Mouse (Mus musculus) midbrain, embryonic 10.5 days (tissue): ENCODE measurements around the gene Olfr547. TPM values are rescaled to one million over a fixed set of nuclear protein-coding genes. Genes with fewer than 3 reads are reported as not detected.
"Not testable (repeated sequence)": the region's sequence is repeated elsewhere in the genome, so short reads cannot be mapped to it uniquely, and the experiment has no call there.

Experiments
- DNase-seq: peaks from one replicate; pipeline ENCODE4 v3.0.0-alpha.2; 2017; ENCODE audit warnings: low spot score
- H3K27ac ChIP-seq: fragments of 300-500 bp; sonication (generic); replicated peaks from 2 replicates; pipeline ENCODE4 v1.5.1; 2016; ENCODE audit warnings: mild to moderate bottlenecking
- H3K27me3 ChIP-seq: fragments of 300-500 bp; sonication (generic); 2 replicates; pipeline ENCODE4 v1.6.1; 2016; ENCODE audit warnings: low read depth, mild to moderate bottlenecking; ENCODE audit not compliant: poor library complexity, severe bottlenecking
- H3K36me3 ChIP-seq: fragments of 300-500 bp; sonication (generic); 2 replicates; pipeline ENCODE4 v1.6.1; 2016; ENCODE audit warnings: mild to moderate bottlenecking, moderate library complexity
- H3K4me1 ChIP-seq: fragments of 300-500 bp; sonication (generic); 2 replicates; pipeline ENCODE4 v1.6.1; 2016
- H3K4me3 ChIP-seq: fragments of 300-500 bp; sonication (generic); 2 replicates; pipeline ENCODE4 v1.5.1; 2016; ENCODE audit warnings: mild to moderate bottlenecking, moderate library complexity
- H3K9me3 ChIP-seq: fragments of 300-500 bp; sonication (generic); replicated peaks from 2 replicates; pipeline ENCODE4 v1.6.1; 2016; ENCODE audit warnings: mild to moderate bottlenecking
- WGBS: fragments of 180-500 bp; shearing (Covaris S2); methylation state at CpG from one replicate; pipeline ENCODE4 v1.1.7; 2016; 5-methylcytosine and 5-hydroxymethylcytosine counted together
- polyA plus RNA-seq: library from polyadenylated mRNA; unstranded; fragments of >200 nt; fragmentation: Nextera tagmentation; extraction: Ambion mirVana; gene quantifications from 2 replicates; pipeline ENCODE4 v1.2.1, GENCODE M21; 2016

Gene Olfr547
- polyA plus RNA-seq, result not detected in 2 replicates

DNA sequence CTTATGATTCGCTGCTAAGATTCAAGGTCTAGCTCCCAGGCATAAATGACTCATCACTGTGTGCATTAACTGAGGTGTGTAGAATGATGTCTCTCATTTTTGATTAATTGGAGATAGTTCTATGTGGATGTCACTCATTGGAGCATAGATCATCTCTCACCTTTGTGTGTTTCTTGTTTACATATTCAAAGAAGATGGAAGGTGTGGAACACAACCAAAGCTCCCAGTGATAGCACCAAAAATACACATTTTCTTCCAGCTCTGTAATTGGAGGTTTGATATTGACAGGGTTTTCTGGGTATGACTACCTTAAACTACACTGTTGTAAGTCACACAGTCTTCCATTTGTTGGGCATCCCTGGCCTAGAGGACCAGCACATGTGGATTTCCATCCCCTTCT is at the start of gene Olfr547:
TSS of gene Olfr547 (plus strand) at position 301 of the 400 bp plus-strand sequence.
- no peaks in the 10 kb centered on the region for H3K9me3 ChIP-seq
- H3K36me3 ChIP-seq, result no peaks in the 10 kb centered on the region
- H3K27me3 ChIP-seq, result no peaks in the 10 kb centered on the region
- H3K4me3 ChIP-seq, result no peak within 1 kb of the TSS
- no peak for DNase-seq
- no peaks in the 10 kb centered on the region for H3K4me1 ChIP-seq
- 67% methylated on average over 1 of the region's 1 CpGs for WGBS
- no peak within 1 kb of the TSS for H3K27ac ChIP-seq

DNA sequence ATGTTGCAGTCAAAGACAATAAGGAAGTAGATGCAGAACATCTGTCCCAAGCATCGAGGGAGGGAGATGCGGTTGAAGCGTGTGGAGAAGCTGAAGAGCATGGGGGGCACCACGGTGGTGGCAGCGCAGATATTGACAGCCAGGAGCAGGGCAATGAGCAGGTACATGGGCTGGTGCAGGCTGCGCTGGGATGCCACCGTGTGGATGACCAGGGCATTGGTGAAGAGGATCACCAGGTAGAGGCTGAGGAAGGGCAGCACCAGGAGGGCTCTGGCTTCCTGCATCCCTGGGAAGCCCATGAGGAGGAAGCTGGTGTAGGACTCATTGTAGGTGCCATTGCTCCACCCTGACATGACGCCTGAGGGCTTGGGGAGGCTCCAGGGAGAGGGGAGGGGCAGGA is 49.8 kb upstream of the Olfr547 start:
- not testable (repeated sequence) for H3K36me3 ChIP-seq, H3K27me3 ChIP-seq, H3K27ac ChIP-seq, H3K4me3 ChIP-seq, H3K9me3 ChIP-seq, DNase-seq, H3K4me1 ChIP-seq
- WGBS, result 71% methylated on average over 8 of the region's 8 CpGs

GRCm38 (mm10) chr7:102486105-102486504 is 48.4 kb upstream of the Olfr547 start:
- WGBS, result 76% methylated on average over 1 of the region's 1 CpGs
- no peaks in the 10 kb centered on the region for H3K36me3 ChIP-seq
- H3K4me3 ChIP-seq, result no peak overlapping the region
- H3K27ac ChIP-seq, result no peak overlapping the region
- H3K4me1 ChIP-seq, result no peaks in the 10 kb centered on the region
- no peaks in the 10 kb centered on the region for H3K27me3 ChIP-seq
- DNase-seq, result no peak
- H3K9me3 ChIP-seq, result no peaks in the 10 kb centered on the region

GRCm38 (mm10) chr7:102488161-102488560 is 46.4 kb upstream of the Olfr547 start, which contains the start of gene Olfr544:
TSS of gene Olfr544 (minus strand) at chr7:102488313.
- WGBS, result 65% methylated on average over 1 of the region's 1 CpGs
- H3K27ac ChIP-seq, result no peak within 1 kb of the TSS
- no peak within 1 kb of the TSS for H3K4me3 ChIP-seq
- no peak for DNase-seq
- no peaks in the 10 kb centered on the region for H3K9me3 ChIP-seq
- no peaks in the 10 kb centered on the region for H3K36me3 ChIP-seq
- H3K27me3 ChIP-seq, result no peaks in the 10 kb centered on the region
- no peaks in the 10 kb centered on the region for H3K4me1 ChIP-seq

- not testable (repeated sequence) for H3K9me3 ChIP-seq, DNase-seq, H3K36me3 ChIP-seq, H3K27me3 ChIP-seq, H3K27ac ChIP-seq, H3K4me1 ChIP-seq, H3K4me3 ChIP-seq
- WGBS, result 47% methylated on average over 7 of the region's 7 CpGs
Measured at GRCm38 (mm10) chr7:102494416-102494815, 40.1 kb upstream of the Olfr547 start.

DNA sequence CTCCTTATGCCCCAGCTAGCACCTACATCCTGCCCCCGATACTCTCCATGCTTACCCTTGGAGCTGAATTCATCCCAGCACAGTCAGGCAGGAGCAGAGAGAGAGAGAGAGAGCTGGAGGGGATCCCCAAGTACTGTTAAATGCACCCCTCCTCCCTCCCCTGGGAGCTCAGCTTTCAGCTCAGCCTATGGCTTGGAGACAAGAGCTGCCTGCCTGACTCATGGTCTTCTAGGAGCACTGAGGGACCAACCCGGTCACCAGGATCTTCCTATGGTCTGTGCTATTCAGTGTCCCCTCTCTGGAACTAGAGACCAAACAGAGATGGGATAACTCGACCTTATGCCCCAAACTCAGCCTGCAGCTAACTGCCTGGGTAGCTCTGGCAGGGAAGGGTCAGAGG is 35.1 kb upstream of the Olfr547 start, which contains the start of gene Olfr545:
TSS of gene Olfr545 (minus strand) at position 101 of the 400 bp plus-strand sequence.
- Histone ChIP-seq H3K9me3 (no peaks in the 10 kb centered on the region), H3K4me1 (no peaks in the 10 kb centered on the region), H3K4me3 (no peak within 1 kb of the TSS), H3K36me3 (no peaks in the 10 kb centered on the region), H3K27ac (no peak within 1 kb of the TSS), H3K27me3 (no peaks in the 10 kb centered on the region)
- WGBS, result 75% methylated on average over 3 of the region's 3 CpGs
- no peak for DNase-seq

- 81% methylated on average over 5 of the region's 5 CpGs for WGBS
- no peak for DNase-seq
- Histone ChIP-seq H3K4me1 (no peaks in the 10 kb centered on the region), H3K4me3 (no peak overlapping the region), H3K27ac (no peak overlapping the region), H3K27me3 (no peaks in the 10 kb centered on the region), H3K9me3 (no peaks in the 10 kb centered on the region), H3K36me3 (no peaks in the 10 kb centered on the region)
Measured at GRCm38 (mm10) chr7:102501986-102502385, 32.6 kb upstream of the Olfr547 start.

- Histone ChIP-seq H3K27me3 (peaks cover 10% of the 10 kb centered on the region), H3K9me3 (no peaks in the 10 kb centered on the region), H3K4me3 (no peak overlapping the region), H3K4me1 (no peaks in the 10 kb centered on the region), H3K36me3 (no peaks in the 10 kb centered on the region), H3K27ac (no peak overlapping the region)
- peak; percentile 73 for DNase-seq
- WGBS, result 45% methylated on average over 3 of the region's 3 CpGs
Measured at GRCm38 (mm10) chr7:102506848-102507247, 27.7 kb upstream of the Olfr547 start.

DNA sequence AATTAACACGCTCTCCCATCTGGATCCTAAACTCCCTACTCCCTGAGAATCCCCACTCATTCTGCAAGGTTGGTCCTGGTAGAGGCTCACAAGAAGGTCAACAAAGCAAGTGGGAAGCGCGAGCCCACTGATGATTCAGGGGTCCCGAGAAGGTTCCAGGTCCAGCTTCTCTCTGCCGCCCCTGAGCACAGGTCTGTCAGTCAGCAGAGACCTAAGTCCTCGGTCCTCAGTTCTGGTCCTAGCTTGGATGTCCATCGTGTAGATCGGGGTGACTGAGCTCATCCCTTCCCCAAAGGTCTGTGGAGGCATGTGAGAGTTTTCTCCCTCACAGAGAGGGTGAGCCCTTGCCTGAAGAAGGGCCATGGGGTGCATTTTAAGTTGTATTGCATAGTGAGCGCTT is 26.5 kb upstream of the Olfr547 start:
- H3K36me3 ChIP-seq, result no peaks in the 10 kb centered on the region
- H3K4me3 ChIP-seq, result no peak overlapping the region
- H3K9me3 ChIP-seq, result no peaks in the 10 kb centered on the region
- peaks cover 4% of the 10 kb centered on the region for H3K4me1 ChIP-seq
- WGBS, result 88% methylated on average over 9 of the region's 9 CpGs
- peak; percentile 10 for DNase-seq
- H3K27me3 ChIP-seq, result peaks cover 19% of the 10 kb centered on the region
- no peak overlapping the region for H3K27ac ChIP-seq

DNA sequence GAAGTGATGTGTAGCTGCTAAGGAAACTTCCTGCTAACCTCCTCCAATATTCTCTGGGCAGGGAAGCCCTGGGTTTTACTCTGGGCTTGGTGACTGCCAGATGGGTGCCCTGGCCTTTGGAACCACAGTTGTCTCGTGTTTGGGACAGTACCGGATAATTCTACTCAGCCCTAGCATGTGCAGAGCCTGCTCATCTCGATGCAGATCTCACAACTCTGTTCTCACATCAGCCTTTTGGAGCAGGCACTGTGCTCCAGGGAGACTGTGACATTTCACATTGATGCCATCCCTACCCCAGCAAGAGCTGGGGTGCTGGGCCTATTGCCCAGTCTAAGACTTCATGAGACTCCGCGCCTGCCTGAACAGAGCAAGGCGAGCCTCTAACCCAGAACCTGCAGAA is 25.9 kb upstream of the Olfr547 start:
- Histone ChIP-seq H3K4me3 (no peak overlapping the region), H3K27ac (no peak overlapping the region), H3K9me3 (no peaks in the 10 kb centered on the region), H3K4me1 (peaks cover 4% of the 10 kb centered on the region), H3K36me3 (no peaks in the 10 kb centered on the region), H3K27me3 (peaks cover 24% of the 10 kb centered on the region)
- WGBS, result 90% methylated on average over 6 of the region's 6 CpGs
- peak; percentile 9 for DNase-seq

- H3K9me3 ChIP-seq, result no peaks in the 10 kb centered on the region
- WGBS, result 83% methylated on average over 7 of the region's 7 CpGs
- peaks cover 35% of the 10 kb centered on the region for H3K27me3 ChIP-seq
- DNase-seq, result no peak
- H3K4me1 ChIP-seq, result peaks cover 4% of the 10 kb centered on the region
- H3K36me3 ChIP-seq, result no peaks in the 10 kb centered on the region
- H3K27ac ChIP-seq, result no peak overlapping the region
- no peak overlapping the region for H3K4me3 ChIP-seq
Measured at GRCm38 (mm10) chr7:102509726-102510125, 24.8 kb upstream of the Olfr547 start.

GRCm38 (mm10) chr7:102511927-102512326 is 22.6 kb upstream of the Olfr547 start:
- no peaks in the 10 kb centered on the region for H3K9me3 ChIP-seq
- H3K4me3 ChIP-seq, result no peak overlapping the region
- H3K27me3 ChIP-seq, result peaks cover 47% of the 10 kb centered on the region
- H3K36me3 ChIP-seq, result no peaks in the 10 kb centered on the region
- peak; percentile 10 for DNase-seq
- peaks cover 4% of the 10 kb centered on the region for H3K4me1 ChIP-seq
- 92% methylated on average over 10 of the region's 10 CpGs for WGBS
- H3K27ac ChIP-seq, result no peak overlapping the region

GRCm38 (mm10) chr7:102512814-102513435 is 21.6 kb upstream of the Olfr547 start:
- H3K27me3 ChIP-seq, result peaks cover 47% of the 10 kb centered on the region
- H3K9me3 ChIP-seq, result no peaks in the 10 kb centered on the region
- peak overlapping the region; percentile 85 for H3K27ac ChIP-seq
- peak; percentile 88 for DNase-seq
- H3K4me1 ChIP-seq, result peaks cover 4% of the 10 kb centered on the region
- H3K4me3 ChIP-seq, result peak overlapping the region; percentile 65
- H3K36me3 ChIP-seq, result no peaks in the 10 kb centered on the region
- WGBS, result under 1% methylated on average over 54 of the region's 54 CpGs
